Mouse (Mus musculus) mammary gland, adult 2 months (tissue): ENCODE data around the gene Itpa. TPM values are rescaled to one million over a fixed set of nuclear protein-coding genes. Genes with fewer than 3 reads are reported as not detected.

ENCODE experiments used
- polyA plus RNA-seq: library from polyadenylated mRNA; depleted of rRNA; stranded (reverse); fragments of >200 nt; gene quantifications from 2 replicates; pipeline ENCODE4 v1.2.3, GENCODE M21; 2012; ENCODE audit warnings: low replicate concordance; rRNA removed

Gene Itpa
- 23.2 and 24.8 TPM in 2 replicates for polyA plus RNA-seq

DNA sequence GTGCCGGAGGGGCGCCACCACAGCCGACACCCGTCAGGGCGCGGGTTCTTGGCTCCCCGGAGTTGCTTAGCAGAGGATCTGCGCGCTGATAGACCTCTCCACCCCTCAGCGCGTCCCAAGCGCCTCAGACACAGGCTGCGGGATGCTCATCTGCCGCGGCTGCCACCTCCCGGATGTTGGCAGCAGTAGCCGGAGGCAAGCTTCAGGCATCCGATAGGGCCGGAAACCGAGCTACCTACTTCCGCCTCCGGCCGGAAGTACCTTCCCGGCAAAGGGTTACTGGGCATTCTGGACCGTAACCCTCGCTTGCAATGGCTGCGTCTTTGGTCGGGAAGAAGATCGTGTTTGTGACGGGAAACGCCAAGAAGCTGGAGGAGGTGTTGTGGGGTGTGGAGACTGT, at the start of gene Itpa:
Itpa (plus strand) TSS at position 52 of the 400 bp plus-strand sequence.

DNA sequence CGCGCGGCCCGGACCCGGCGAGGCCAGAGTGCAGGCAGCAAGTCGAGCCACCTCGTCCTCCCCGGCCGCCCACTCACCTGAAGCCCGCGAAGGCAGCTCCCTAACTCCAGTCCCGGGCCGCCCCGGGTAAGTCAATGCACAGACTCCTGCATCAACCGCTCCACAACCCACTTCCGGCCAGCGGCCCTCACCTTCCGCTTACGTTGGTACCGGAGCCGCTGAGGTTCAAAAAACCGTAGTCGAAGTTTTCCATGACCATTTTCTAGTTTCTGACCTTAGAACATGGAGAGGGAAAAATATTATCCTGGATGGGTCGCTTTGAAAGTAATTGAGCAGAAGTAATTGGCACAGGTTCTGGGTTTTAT, 37.6 kb upstream of the Itpa start, which contains the start of the genes Fastkd5 and Ubox5:
Fastkd5 (minus strand) TSS at position 189 of the 365 bp plus-strand sequence.
Ubox5 (minus strand) TSS at position 200 of the 365 bp plus-strand sequence.

DNA sequence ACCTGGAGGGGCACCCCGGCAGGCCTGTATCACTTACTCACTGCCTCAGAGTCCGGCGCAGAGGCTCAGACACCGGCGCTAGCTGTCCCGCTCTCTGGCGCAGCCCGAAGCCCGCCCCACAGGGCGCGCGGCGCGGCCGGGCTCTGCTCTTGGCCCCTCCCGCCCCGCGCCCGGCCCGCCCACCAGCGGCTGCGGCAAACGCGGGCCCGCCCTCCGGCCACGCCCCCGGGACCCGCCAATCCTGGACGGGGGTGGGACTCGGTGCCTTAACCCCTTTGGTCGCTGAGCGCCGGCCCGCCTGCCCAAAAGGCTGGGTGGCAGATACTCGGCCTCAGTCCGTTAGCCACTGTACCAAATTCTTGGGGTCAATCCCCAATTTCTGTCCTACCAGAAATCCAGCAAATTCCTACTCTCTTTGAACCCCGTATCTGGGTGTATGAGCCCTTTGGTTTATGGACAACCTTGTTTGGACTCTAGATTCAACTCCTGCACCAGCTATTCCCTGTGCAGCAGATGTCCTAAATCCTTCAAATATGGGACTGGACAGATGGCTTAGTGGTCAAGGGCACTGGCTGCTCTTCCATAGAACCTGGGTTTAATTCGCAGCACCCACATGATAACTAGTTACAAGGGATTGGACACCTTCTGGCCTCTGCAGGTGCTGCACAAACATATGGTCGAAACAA, 24.6 kb upstream of the Itpa start, which contains the start of gene Lzts3:
Lzts3 (minus strand) TSS at position 120 of the 686 bp plus-strand sequence.

DNA sequence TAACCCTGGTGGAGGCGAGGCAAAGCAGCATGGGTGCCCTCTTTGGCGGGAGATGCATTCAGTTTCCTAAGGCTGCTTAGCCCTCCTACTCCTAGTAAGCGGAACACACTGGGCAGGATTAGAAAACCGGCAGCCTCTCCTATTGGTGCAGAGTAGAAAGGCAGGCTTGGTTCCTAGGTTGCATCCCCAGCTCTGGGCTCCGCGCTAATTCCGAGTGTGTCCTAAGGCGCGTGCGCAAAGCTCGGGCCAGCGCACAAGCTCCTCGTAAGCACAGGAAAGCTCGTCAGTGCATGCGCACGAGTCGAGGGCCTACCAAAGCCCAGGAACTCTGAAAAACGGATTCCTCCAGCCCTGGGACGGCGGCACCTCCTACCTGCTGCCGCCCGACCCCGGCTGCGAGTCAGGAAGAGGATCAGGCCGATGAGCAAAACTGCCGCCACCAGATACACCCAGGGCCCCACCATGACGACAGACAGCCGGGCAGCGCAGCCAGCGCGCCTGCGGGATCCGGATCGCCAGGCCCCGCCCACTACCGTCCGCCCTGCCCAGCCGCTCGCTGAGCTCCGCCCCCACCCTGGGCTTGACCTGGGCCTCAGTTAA, 3.2 kb upstream of the Itpa start, which contains the start of gene Ddrgk1:
Ddrgk1 (minus strand) TSS at position 558 of the 600 bp plus-strand sequence.

DNA sequence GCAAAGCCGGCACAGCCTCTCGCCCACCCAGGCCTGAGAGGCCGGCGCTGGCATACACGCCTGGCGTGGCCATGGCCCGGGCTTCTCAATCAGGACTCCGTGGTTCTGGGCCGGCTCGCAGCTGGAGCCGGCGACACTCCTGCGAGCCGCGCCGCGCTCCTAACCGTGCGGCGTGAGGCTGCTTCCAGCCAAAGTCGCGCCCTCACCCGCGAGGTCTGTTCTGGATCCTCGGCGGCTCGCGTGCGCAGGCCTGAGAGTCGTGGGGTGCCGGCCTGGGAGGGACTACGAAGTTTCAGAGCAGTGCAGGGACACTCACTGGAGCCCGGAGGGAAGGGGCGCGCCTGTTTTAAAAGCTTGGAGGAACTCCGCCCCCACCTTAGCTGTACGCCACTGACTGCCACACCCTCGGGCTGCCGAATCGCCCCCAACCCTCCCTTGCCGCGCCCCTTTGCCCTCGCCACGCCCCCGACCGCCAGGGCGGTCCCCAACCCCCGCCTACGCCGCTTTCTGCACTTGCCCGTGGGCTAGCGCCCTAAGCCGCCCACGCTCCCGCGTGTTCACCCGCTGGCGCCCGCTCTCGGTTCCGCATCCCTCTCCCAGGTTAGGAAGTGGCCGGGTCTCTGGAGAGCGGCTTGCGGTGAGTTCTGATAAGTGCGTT, 29.9 kb downstream of the Itpa start, which contains the start of gene Slc4a11:
Slc4a11 (minus strand) TSS at position 367 of the 658 bp plus-strand sequence.

Other genes starting within 250 kb of the Itpa start
- gene Vps16, start 243.3 kb upstream of the Itpa start, polyA plus RNA-seq, result 61.1 and 100 TPM in 2 replicates
- gene Pced1a, start 242.9 kb upstream of the Itpa start, polyA plus RNA-seq, result 44.2 and 51.1 TPM in 2 replicates
- 60.0 and 66.0 TPM in 2 replicates for gene Ptpra, start 217.3 kb upstream of the Itpa start, polyA plus RNA-seq
- 43.1 and 102 TPM in 2 replicates for gene Mrps26, start 103.9 kb upstream of the Itpa start, polyA plus RNA-seq
- gene Oxt, start 91.4 kb upstream of the Itpa start, polyA plus RNA-seq, result 0.44 TPM in 1 of 2 replicates, not detected in the other
- gene Avp, start 85.1 kb upstream of the Itpa start, polyA plus RNA-seq, result not detected in 2 replicates
- gene Fastkd5, start 37.6 kb upstream of the Itpa start, polyA plus RNA-seq, result 1.1 and 2.6 TPM in 2 replicates
- gene Ubox5, start 37.6 kb upstream of the Itpa start, polyA plus RNA-seq, result 6.6 and 7.8 TPM in 2 replicates
- 9.7 and 11.4 TPM in 2 replicates for gene Lzts3, start 24.8 kb upstream of the Itpa start, polyA plus RNA-seq
- 79.1 and 84.2 TPM in 2 replicates for gene Ddrgk1, start 3.0 kb upstream of the Itpa start, polyA plus RNA-seq
- 4.2 and 5.1 TPM in 2 replicates for gene Slc4a11, start 29.9 kb downstream of the Itpa start, polyA plus RNA-seq
- 48.8 and 102 TPM in 2 replicates for gene 4930402H24Rik, start 238.8 kb downstream of the Itpa start, polyA plus RNA-seq
- gene Atrn, start 238.9 kb downstream of the Itpa start, polyA plus RNA-seq, result 9.6 and 13.2 TPM in 2 replicates